Mouse (Mus musculus) heart, postnatal 0 days (tissue): ENCODE results near the gene Ttc28. TPM values are rescaled to one million over a fixed set of nuclear protein-coding genes. Genes with fewer than 3 reads are reported as not detected.
A peak's percentile ranks its signal among the peaks of the same experiment; 100 is the strongest.

Experiments used
- ATAC-seq: fragments of 200-750 bp; cut with Nextera tagmentation; 2 replicates; pipeline ENCODE4 v1.8.0; 2017; ENCODE audit warnings: low read depth, moderate number of reproducible peaks, moderate library complexity; ENCODE audit not compliant: insufficient read depth
- DNase-seq: peaks from one replicate; pipeline ENCODE4 v3.0.0-alpha.2; 2016; ENCODE audit warnings: low spot score
- H3K27ac ChIP-seq: fragments of 300-500 bp; sonication (generic); 2 replicates; pipeline ENCODE4 v1.5.1; 2014; ENCODE audit warnings: low read depth, mild to moderate bottlenecking
- H3K27me3 ChIP-seq: fragments of 300-500 bp; sonication (generic); 2 replicates; pipeline ENCODE4 v1.6.1; 2014; ENCODE audit warnings: low read length, mixed read lengths; ENCODE audit not compliant: control insufficient read depth, insufficient read depth
- H3K36me3 ChIP-seq: fragments of 300-500 bp; sonication (generic); replicated peaks from 2 replicates; pipeline ENCODE4 v1.6.1; 2014; ENCODE audit warnings: low read length, mixed read lengths; ENCODE audit not compliant: control insufficient read depth, insufficient read depth
- H3K4me1 ChIP-seq: fragments of 300-500 bp; sonication (generic); 2 replicates; pipeline ENCODE4 v1.6.1; 2014; ENCODE audit warnings: antibody characterized with exemption; ENCODE audit not compliant: control insufficient read depth, insufficient read depth
- H3K4me2 ChIP-seq: fragments of 300-500 bp; sonication (generic); 2 replicates; pipeline ENCODE4 v1.6.1; 2014; ENCODE audit warnings: low read depth, mild to moderate bottlenecking, low read length, moderate library complexity
- H3K4me3 ChIP-seq: fragments of 300-500 bp; sonication (generic); 2 replicates; pipeline ENCODE4 v1.5.1; 2014; ENCODE audit warnings: low read depth, low read length
- H3K9ac ChIP-seq: fragments of 300-500 bp; sonication (generic); replicated peaks from 2 replicates; pipeline ENCODE4 v1.6.1; 2014; ENCODE audit warnings: low read depth, low read length, mixed read lengths
- H3K9me3 ChIP-seq: fragments of 300-500 bp; sonication (generic); replicated peaks from 2 replicates; pipeline ENCODE4 v1.6.1; 2016; ENCODE audit warnings: low read length; ENCODE audit not compliant: control insufficient read depth
- CTCF ChIP-seq: IDR thresholded peaks from 2 replicates; pipeline ENCODE4 v1.5.1; 2016; ENCODE audit warnings: antibody characterized with exemption, control low read depth, low read depth
- EP300 ChIP-seq: IDR thresholded peaks from 2 replicates; pipeline ENCODE4 v1.6.1; 2016; ENCODE audit warnings: antibody characterized with exemption, low read depth
- WGBS: fragments of 180-500 bp; shearing (Covaris S2); extraction: QIAGEN DNeasy Blood & Tissue Kit; methylation state at CpG from one replicate; pipeline ENCODE4 v1.1.7; 2014; 5-methylcytosine and 5-hydroxymethylcytosine counted together
- polyA plus RNA-seq: library from polyadenylated mRNA; unstranded; fragments of >200 nt; fragmentation: Nextera tagmentation; extraction: Ambion mirVana; gene quantifications from 2 replicates; pipeline ENCODE4 v1.2.1, GENCODE M21; 2015
- total RNA-seq: library from RNA; depleted of rRNA; stranded (reverse); fragments of >200 nt; gene quantifications from 2 replicates; pipeline ENCODE4 v1.2.3, GENCODE M21; 2014; ENCODE audit warnings: low replicate concordance

Ttc28 gene
- total and polyA plus RNA-seq, 2 experiments from 2014 or later = 4.6 to 14.2 TPM

DNA sequence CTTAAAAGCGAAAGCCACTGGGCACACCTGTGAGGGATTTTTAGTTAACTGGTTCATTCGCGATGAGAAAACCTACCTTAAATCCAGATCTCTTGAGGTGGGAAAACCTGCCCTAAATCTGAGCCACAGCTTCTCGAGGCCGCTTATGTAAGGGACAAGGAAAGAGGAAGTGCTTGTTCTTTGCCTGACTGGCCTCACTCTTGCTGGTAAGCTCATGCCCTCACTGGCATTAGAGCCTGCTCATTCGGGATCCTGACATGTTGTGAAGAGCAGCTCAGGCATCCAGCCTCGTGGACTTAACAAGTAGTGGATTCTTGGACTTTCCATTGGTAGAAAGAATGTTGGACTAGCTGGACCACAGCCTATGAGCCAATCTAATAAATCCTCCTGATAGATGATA, 422.1 kb downstream of the Ttc28 start:
- TF ChIP-seq CTCF (no peak), EP300 (no peak)
- DNase-seq = no peak
- no peak for ATAC-seq
- H3K36me3 ChIP-seq = no peaks in the 10 kb centered on the region
- H3K9me3 ChIP-seq = peaks cover 4% of the 10 kb centered on the region
- no peak overlapping the region for H3K4me3 ChIP-seq
- H3K4me2 ChIP-seq = no peak overlapping the region
- no peaks in the 10 kb centered on the region for H3K4me1 ChIP-seq
- no peak overlapping the region for H3K9ac ChIP-seq
- H3K27ac ChIP-seq = no peak overlapping the region
- H3K27me3 ChIP-seq = no peaks in the 10 kb centered on the region; the same call in 1 of the 2 replicates
- 70% methylated on average over 7 of the region's 7 CpGs for WGBS

DNA sequence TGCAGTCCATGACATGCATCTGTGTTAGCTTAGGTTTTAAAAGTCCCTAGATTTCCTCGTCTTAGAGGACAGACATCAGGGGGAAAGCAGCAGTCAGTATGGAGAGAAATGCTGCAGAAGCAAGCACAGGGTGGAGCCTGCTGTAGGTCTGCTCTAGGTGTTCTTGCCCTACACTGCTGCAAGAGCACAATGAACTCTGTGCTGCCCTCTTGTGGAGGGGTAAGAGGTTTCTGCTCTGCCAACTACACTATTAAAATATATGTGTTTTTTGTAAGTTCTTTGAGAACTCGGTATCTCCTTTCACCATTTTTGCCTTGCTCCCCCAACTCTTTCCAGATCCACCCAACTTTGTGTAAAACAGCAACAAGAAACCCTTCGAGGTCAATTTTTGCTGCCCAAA, 425.1 kb downstream of the Ttc28 start:
- WGBS = 93% methylated on average over 3 of the region's 3 CpGs

DNA sequence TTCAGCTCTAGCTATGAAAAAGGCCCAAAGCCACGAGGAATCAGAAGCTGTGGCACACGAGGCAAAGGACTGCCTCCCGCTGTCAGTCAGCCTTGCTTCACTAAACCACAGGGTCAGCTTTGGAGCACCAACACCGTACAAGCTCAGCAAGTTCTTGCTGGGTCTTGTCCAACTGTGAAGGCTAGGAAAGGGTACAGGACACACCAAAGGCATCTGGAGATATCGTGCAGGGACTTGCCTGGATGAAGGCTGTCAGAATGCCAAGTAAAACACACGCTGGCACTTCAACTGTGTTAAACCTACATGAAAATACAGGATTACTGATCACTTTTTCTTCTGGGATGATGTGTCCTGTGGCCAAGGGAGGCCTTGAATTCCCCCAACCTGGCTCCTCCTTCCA, 430.6 kb downstream of the Ttc28 start:
- DNase-seq = peak; percentile 20
- Histone ChIP-seq H3K4me3 (no peak overlapping the region), H3K4me1 (no peaks in the 10 kb centered on the region), H3K4me2 (no peak overlapping the region), H3K27me3 (no peaks in the 10 kb centered on the region), H3K36me3 (no peaks in the 10 kb centered on the region), H3K9ac (no peak overlapping the region), H3K9me3 (peaks cover 10% of the 10 kb centered on the region), H3K27ac (no peak overlapping the region)
- ATAC-seq = peak; percentile 17; the same call in 1 of the 2 replicates
- TF ChIP-seq CTCF (no peak), EP300 (no peak)
- 35% methylated on average over 6 of the region's 6 CpGs for WGBS

More for the DNA sequence above, 425.1 kb downstream of the Ttc28 start:
- DNase-seq = no peak
- Histone ChIP-seq H3K4me1 (no peaks in the 10 kb centered on the region), H3K27me3 (no peaks in the 10 kb centered on the region), H3K9ac (no peak overlapping the region), H3K36me3 (no peaks in the 10 kb centered on the region), H3K27ac (no peak overlapping the region), H3K4me2 (no peak overlapping the region), H3K4me3 (no peak overlapping the region), H3K9me3 (peaks cover 4% of the 10 kb centered on the region)
- ATAC-seq = no peak
- TF ChIP-seq EP300 = no peak
- no peak for TF ChIP-seq CTCF

DNA sequence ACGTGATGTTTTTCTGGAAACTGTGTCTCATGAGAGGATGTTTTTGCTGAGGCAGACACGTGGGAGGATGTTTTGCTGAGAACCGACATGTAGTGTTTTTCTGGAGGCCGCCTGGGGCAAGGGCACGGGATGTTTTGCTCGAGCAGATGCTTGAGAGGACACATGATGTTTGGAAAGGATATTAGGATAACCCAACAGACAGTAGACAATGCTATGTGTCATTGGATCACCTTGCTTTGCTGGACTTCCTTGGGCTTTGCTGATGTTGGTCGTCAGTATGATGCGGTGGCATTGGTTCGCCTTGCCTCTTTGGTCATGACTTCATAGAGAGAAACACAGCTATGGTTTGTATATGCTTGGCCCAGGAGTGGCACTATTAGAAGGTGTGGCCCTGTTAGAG, 434.2 kb downstream of the Ttc28 start:
- TF ChIP-seq CTCF = no peak
- TF ChIP-seq EP300 = no peak
- H3K9me3 ChIP-seq = peaks cover 9% of the 10 kb centered on the region
- no peaks in the 10 kb centered on the region for H3K27me3 ChIP-seq
- H3K27ac ChIP-seq = no peak overlapping the region
- ATAC-seq = no peak
- no peak for DNase-seq
- WGBS = 81% methylated on average over 9 of the region's 9 CpGs
- H3K4me2 ChIP-seq = no peak overlapping the region
- H3K9ac ChIP-seq = no peak overlapping the region
- no peaks in the 10 kb centered on the region for H3K36me3 ChIP-seq
- no peak overlapping the region for H3K4me3 ChIP-seq
- H3K4me1 ChIP-seq = no peaks in the 10 kb centered on the region

DNA sequence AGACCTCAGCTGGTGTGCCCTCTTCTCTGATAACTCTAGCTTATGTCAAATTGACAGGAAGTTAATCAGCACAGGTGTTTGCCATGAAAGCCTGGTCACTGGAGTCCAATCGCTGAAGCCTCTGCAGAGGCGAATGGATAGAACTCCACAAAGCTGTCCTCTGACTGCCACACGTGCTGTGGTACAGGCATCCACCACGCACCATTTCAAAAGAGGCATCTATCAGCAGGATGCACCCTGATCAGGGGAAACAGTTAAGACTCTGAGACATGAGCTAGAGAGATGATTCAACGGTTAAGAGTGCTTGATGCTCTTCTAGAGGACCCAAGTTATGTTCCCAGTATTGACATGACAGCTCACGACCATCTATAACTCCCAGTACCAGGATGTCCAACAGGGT, 435.5 kb downstream of the Ttc28 start:
- Histone ChIP-seq H3K4me3 (no peak overlapping the region), H3K36me3 (no peaks in the 10 kb centered on the region), H3K27ac (no peak overlapping the region), H3K27me3 (no peaks in the 10 kb centered on the region), H3K4me2 (no peak overlapping the region), H3K9ac (no peak overlapping the region), H3K9me3 (peaks cover 9% of the 10 kb centered on the region), H3K4me1 (no peaks in the 10 kb centered on the region)
- no peak for ATAC-seq
- TF ChIP-seq CTCF (no peak), EP300 (no peak)
- WGBS = 83% methylated on average over 6 of the region's 6 CpGs
- no peak for DNase-seq

DNA sequence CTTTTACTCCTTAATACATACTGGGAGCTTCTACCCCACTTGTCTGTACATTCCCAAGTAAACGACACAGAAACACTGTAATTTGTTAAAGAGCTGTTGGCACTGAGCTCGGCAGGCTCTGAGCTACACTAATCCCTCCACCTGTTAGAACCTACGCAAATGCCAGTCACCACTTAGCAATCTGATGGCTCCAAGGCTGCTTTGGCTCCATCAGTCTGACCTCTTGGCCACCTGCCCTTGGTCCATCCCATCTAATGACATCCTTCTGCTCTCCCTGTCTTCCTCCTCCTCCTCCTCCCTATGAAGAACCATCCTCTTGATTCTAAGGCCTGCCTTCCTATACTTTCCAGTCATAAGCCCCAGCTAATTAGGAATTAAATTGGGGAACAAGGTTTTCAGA, 437.9 kb downstream of the Ttc28 start:
- TF ChIP-seq EP300 = no peak
- TF ChIP-seq CTCF = no peak
- Histone ChIP-seq H3K4me3 (no peak overlapping the region), H3K36me3 (no peaks in the 10 kb centered on the region), H3K4me2 (no peak overlapping the region), H3K9me3 (peaks cover 9% of the 10 kb centered on the region), H3K27ac (no peak overlapping the region), H3K4me1 (no peaks in the 10 kb centered on the region), H3K9ac (no peak overlapping the region), H3K27me3 (no peaks in the 10 kb centered on the region)
- DNase-seq (no peak), ATAC-seq (no peak)
- 65% methylated on average over 3 of the region's 3 CpGs for WGBS
